Mouse (Mus musculus): ENCODE data around the gene Tuba1b. TPM values are rescaled to one million over a fixed set of nuclear protein-coding genes. Genes with fewer than 3 reads are reported as not detected.

Gene Tuba1b
- polyA plus RNA-seq, 1 experiment from 2014 or later = 1,584 TPM

Other genes starting within 250 kb of the Tuba1b start
- 0.32 and 0.39 TPM in 2 replicates for gene Ccdc65, start 226.4 kb downstream of the Tuba1b start, polyA plus RNA-seq (2015; fragmentation: Nextera tagmentation; extraction: Ambion mirVana)
- 19.8 and 24.5 TPM in 2 replicates for gene Fkbp11, start 206.4 kb downstream of the Tuba1b start, polyA plus RNA-seq (2015; fragmentation: Nextera tagmentation; extraction: Ambion mirVana)
- 31.2 and 32.5 TPM in 2 replicates for gene Arf3, start 171.4 kb downstream of the Tuba1b start, polyA plus RNA-seq (2015; fragmentation: Nextera tagmentation; extraction: Ambion mirVana)
- gene Wnt10b, start 156.4 kb downstream of the Tuba1b start, polyA plus RNA-seq (2015; fragmentation: Nextera tagmentation; extraction: Ambion mirVana) = 0.07 TPM in 1 of 2 replicates, not detected in the other
- gene Wnt1, start 144.7 kb downstream of the Tuba1b start, polyA plus RNA-seq (2015; fragmentation: Nextera tagmentation; extraction: Ambion mirVana) = not detected in 2 replicates
- 0.09 and 0.16 TPM in 2 replicates for gene Ddn, start 125.1 kb downstream of the Tuba1b start, polyA plus RNA-seq (2015; fragmentation: Nextera tagmentation; extraction: Ambion mirVana)
- 88.3 and 95.1 TPM in 2 replicates for gene Prkag1, start 103.0 kb downstream of the Tuba1b start, polyA plus RNA-seq (2015; fragmentation: Nextera tagmentation; extraction: Ambion mirVana)
- gene Kmt2d, start 63.4 kb downstream of the Tuba1b start, polyA plus RNA-seq (2015; fragmentation: Nextera tagmentation; extraction: Ambion mirVana) = 8.1 and 8.9 TPM in 2 replicates
- 6.2 and 6.6 TPM in 2 replicates for gene Rhebl1, start 40.0 kb downstream of the Tuba1b start, polyA plus RNA-seq (2015; fragmentation: Nextera tagmentation; extraction: Ambion mirVana)
- gene Dhh, start 36.0 kb downstream of the Tuba1b start, polyA plus RNA-seq (2015; fragmentation: Nextera tagmentation; extraction: Ambion mirVana) = 2.1 and 2.3 TPM in 2 replicates
- 13.5 and 15.0 TPM in 2 replicates for gene Lmbr1l, start 16.3 kb downstream of the Tuba1b start, polyA plus RNA-seq (2015; fragmentation: Nextera tagmentation; extraction: Ambion mirVana)
- not detected in 2 replicates for gene Gm49450, start 19.0 kb upstream of the Tuba1b start, polyA plus RNA-seq (2015; fragmentation: Nextera tagmentation; extraction: Ambion mirVana)
- gene Tuba1a, start 19.1 kb upstream of the Tuba1b start, polyA plus RNA-seq (2015; fragmentation: Nextera tagmentation; extraction: Ambion mirVana) = 1,012 and 1,030 TPM in 2 replicates
- gene Tuba1c, start 95.3 kb upstream of the Tuba1b start, polyA plus RNA-seq (2015; fragmentation: Nextera tagmentation; extraction: Ambion mirVana) = 150 and 158 TPM in 2 replicates
- 0.56 and 1.7 TPM in 2 replicates for gene Prph, start 120.6 kb upstream of the Tuba1b start, polyA plus RNA-seq (2015; fragmentation: Nextera tagmentation; extraction: Ambion mirVana)
- 27.1 and 27.8 TPM in 2 replicates for gene Troap, start 140.0 kb upstream of the Tuba1b start, polyA plus RNA-seq (2015; fragmentation: Nextera tagmentation; extraction: Ambion mirVana)
- gene C1ql4, start 153.3 kb upstream of the Tuba1b start, polyA plus RNA-seq (2015; fragmentation: Nextera tagmentation; extraction: Ambion mirVana) = 0.16 and 0.25 TPM in 2 replicates
- gene Dnajc22, start 158.6 kb upstream of the Tuba1b start, polyA plus RNA-seq (2015; fragmentation: Nextera tagmentation; extraction: Ambion mirVana) = 1.0 and 1.8 TPM in 2 replicates
- gene Spats2, start 191.4 kb upstream of the Tuba1b start, polyA plus RNA-seq (2015; fragmentation: Nextera tagmentation; extraction: Ambion mirVana) = 31.8 and 34.5 TPM in 2 replicates